Mouse (Mus musculus) CH12.LX (cell line): Measurements from ENCODE around the gene Sarnp. TPM values are rescaled to one million over a fixed set of nuclear protein-coding genes. Genes with fewer than 3 reads are reported as not detected.
A peak's percentile ranks its signal among the peaks of the same experiment; 100 is the strongest.

Experiments
- DNase-seq: peaks from one replicate; pipeline ENCODE4 v3.0.0-alpha.2; 2013; ENCODE audit errors: extremely low read depth
- H3K27ac ChIP-seq: 2 replicates; pipeline ENCODE4 v1.5.1; 2012; ENCODE audit warnings: low read depth, mild to moderate bottlenecking, control low read depth, moderate library complexity; ENCODE audit not compliant: insufficient read depth
- H3K27me3 ChIP-seq: replicated peaks from 2 replicates; pipeline ENCODE3; 2012; ENCODE audit warnings: inconsistent platforms
- H3K36me3 ChIP-seq, 2 experiments: replicated peaks in 1 of 2; 2 replicates each; pipeline versions ENCODE3 to v1.6.1; 2012; ENCODE audit warnings: inconsistent platforms in 1 of 2, low read length in 1 of 2, mild to moderate bottlenecking in 1 of 2, mixed read lengths in 1 of 2, moderate library complexity in 1 of 2; ENCODE audit not compliant: control insufficient read depth in 1 of 2, insufficient read depth in 1 of 2
- H3K4me1 ChIP-seq, 2 experiments: 2 replicates each; pipeline ENCODE4 v1.6.1; 2012; ENCODE audit warnings: inconsistent platforms in 1 of 2, moderate library complexity in 1 of 2; ENCODE audit not compliant: insufficient read depth in 2 of 2, control insufficient read depth in 1 of 2
- H3K4me2 ChIP-seq: 2 replicates; pipeline ENCODE4 v1.6.1; 2012; ENCODE audit warnings: low read depth, mild to moderate bottlenecking, control low read depth; ENCODE audit not compliant: poor library complexity, insufficient read depth, severe bottlenecking
- H3K4me3 ChIP-seq, 3 experiments: fragments of 150-350 bp in 1 of 3; sonication (generic) in 1 of 3; replicated peaks in 1 of 3; 2 replicates each; pipeline versions ENCODE3 to v1.5.1; 2011 to 2012; ENCODE audit warnings: low read depth in 2 of 3, low read length in 2 of 3, mild to moderate bottlenecking in 2 of 3, moderate library complexity in 2 of 3, control low read depth in 1 of 3, improper control_type of control experiment in 1 of 3, inconsistent platforms in 1 of 3, mixed read lengths in 1 of 3; ENCODE audit not compliant: poor library complexity in 1 of 3
- H3K79me2 ChIP-seq: replicated peaks from 2 replicates; pipeline ENCODE4 v1.6.1; 2012; ENCODE audit warnings: mild to moderate bottlenecking, moderate library complexity; ENCODE audit not compliant: control insufficient read depth, poor library complexity, insufficient read depth, severe bottlenecking; ENCODE audit errors: extremely low read depth
- H3K9ac ChIP-seq: 2 replicates; pipeline ENCODE4 v1.6.1; 2012; ENCODE audit warnings: low read depth, mild to moderate bottlenecking, control low read depth, moderate library complexity; ENCODE audit not compliant: insufficient read depth
- H3K9me3 ChIP-seq: replicated peaks from 2 replicates; pipeline ENCODE3; 2012; ENCODE audit warnings: low read length, inconsistent platforms, mixed read lengths
- CHD2 ChIP-seq: IDR thresholded peaks from 2 replicates; pipeline ENCODE4 v1.6.1; 2011; ENCODE audit warnings: low read length, improper control_type of control experiment
- CTCF ChIP-seq, 2 experiments: IDR thresholded peaks in 1 of 2; conservative IDR thresholded peaks in 1 of 2; 2 replicates each; pipeline ENCODE4 v1.5.1; 2011 to 2012; ENCODE audit warnings: low read depth in 2 of 2, low read length in 2 of 2, improper control_type of control experiment in 1 of 2, inconsistent platforms in 1 of 2, mild to moderate bottlenecking in 1 of 2, moderate library complexity in 1 of 2
- ELF1 ChIP-seq: IDR thresholded peaks from 2 replicates; pipeline ENCODE4 v1.6.1; 2014; ENCODE audit warnings: low read depth, mild to moderate bottlenecking, inconsistent platforms, low read length, improper control_type of control experiment
- IRF4 ChIP-seq: IDR thresholded peaks from 2 replicates; pipeline ENCODE4 v1.6.1; 2014; ENCODE audit warnings: low read depth, mild to moderate bottlenecking, inconsistent platforms, low read length, improper control_type of control experiment
- JUN ChIP-seq: IDR thresholded peaks from 2 replicates; pipeline ENCODE4 v1.6.1; 2011; ENCODE audit warnings: low read depth, mild to moderate bottlenecking, low read length, improper control_type of control experiment, moderate library complexity; ENCODE audit not compliant: insufficient read depth
- MAFK ChIP-seq: IDR thresholded peaks from 2 replicates; pipeline ENCODE4 v1.6.1; 2011; ENCODE audit warnings: low read length, improper control_type of control experiment; ENCODE audit not compliant: insufficient replicate concordance
- MEF2A ChIP-seq: IDR thresholded peaks from 2 replicates; pipeline ENCODE4 v1.6.1; 2014; ENCODE audit warnings: low read depth, mild to moderate bottlenecking, inconsistent platforms, low read length, improper control_type of control experiment, borderline replicate concordance
- MXI1 ChIP-seq: IDR thresholded peaks from 2 replicates; pipeline ENCODE4 v1.6.1; 2011; ENCODE audit warnings: mild to moderate bottlenecking, low read depth, low read length, improper control_type of control experiment
- MYC ChIP-seq: IDR thresholded peaks from 2 replicates; pipeline ENCODE4 v1.6.1; 2011; ENCODE audit warnings: low read depth, mild to moderate bottlenecking, improper control_type of control experiment, low read length
- NRF1 ChIP-seq: IDR thresholded peaks from 2 replicates; pipeline ENCODE4 v1.6.1; 2014; ENCODE audit warnings: low read depth, mild to moderate bottlenecking, inconsistent platforms, low read length, improper control_type of control experiment, moderate library complexity
- POLR2A ChIP-seq: IDR thresholded peaks from 2 replicates; pipeline ENCODE4 v1.6.1; 2011; ENCODE audit warnings: low read depth, mild to moderate bottlenecking, improper control_type of control experiment, low read length
- POLR2AphosphoS2 ChIP-seq: IDR thresholded peaks from 2 replicates; pipeline ENCODE4 v1.6.1; 2011; ENCODE audit warnings: low read depth, low read length, improper control_type of control experiment
- SIN3A ChIP-seq: IDR thresholded peaks from 2 replicates; pipeline ENCODE4 v1.6.1; 2012; ENCODE audit warnings: low read length, improper control_type of control experiment, inconsistent platforms
- USF1 ChIP-seq: IDR thresholded peaks from 2 replicates; pipeline ENCODE4 v1.6.1; 2014; ENCODE audit warnings: low read depth, mild to moderate bottlenecking, inconsistent platforms, low read length, improper control_type of control experiment
- dilution Hi-C: fragments of 300-500 bp; cut with MboI; formaldehyde crosslinking; loops from 2 replicates; pipeline ENCODE4 v1.14.3; 2020; ENCODE audit warnings: low sequenced_read_pairs; ENCODE audit not compliant: extremely low pct_unique_long_range_greater_than_20kb, extremely low pct_ligation_motif_present
- in situ Hi-C: fragments of 300-500 bp; cut with MboI; formaldehyde crosslinking; loops from 3 replicates; pipeline ENCODE4 v1.14.3; 2019; ENCODE audit warnings: low sequenced_read_pairs, low pct_ligation_motif_present, low pct_unique_long_range_greater_than_20kb, mixed read lengths
- polyA plus RNA-seq: library from polyadenylated mRNA; unstranded; fragments of >175 nt; gene quantifications from 2 replicates; pipeline ENCODE4 v1.2.1, GENCODE M21; 2012; ENCODE audit warnings: low read depth; ENCODE audit not compliant: insufficient read length
- total RNA-seq, 2 experiments: library from RNA; depleted of rRNA; stranded (reverse); fragments of 300-350 nt in 1 of 2; fragments of >200 nt in 1 of 2; gene quantifications; 2 replicates each; pipeline ENCODE4 v1.2.3; 2012 to 2014

Gene Sarnp
- total and polyA plus RNA-seq, 3 experiments, result 75.4 to 283 (median 170) TPM

DNA sequence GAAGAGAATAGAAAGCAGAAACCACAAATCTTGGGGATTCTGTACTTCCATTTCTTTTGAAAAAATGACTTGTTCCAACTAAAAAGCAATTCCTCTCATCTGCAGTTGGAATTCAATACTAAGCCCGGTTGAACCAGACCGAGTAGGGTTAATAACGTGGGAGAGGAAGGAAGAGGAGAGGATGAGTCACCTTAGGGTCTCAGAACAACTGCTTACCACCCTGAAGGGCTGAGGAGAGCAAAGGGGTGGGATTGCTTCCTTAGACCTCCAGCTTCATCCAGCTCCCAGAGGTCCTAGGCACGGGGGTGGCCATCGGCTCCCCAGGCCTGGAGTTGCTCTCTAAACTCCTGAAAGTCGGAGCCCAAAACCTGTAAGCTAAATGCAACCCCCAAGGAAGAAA, 13.8 kb upstream of the Sarnp start:
- no peak overlapping the region for H3K27ac ChIP-seq
- H3K4me1 ChIP-seq, result peaks cover 8 to 18% of the 10 kb centered on the region in 2 experiments
- DNase-seq, result no peak
- no peak overlapping the region for H3K4me3 ChIP-seq
- no peak for TF ChIP-seq MAFK
- no peak for TF ChIP-seq USF1
- no peak for TF ChIP-seq CHD2
- TF ChIP-seq POLR2A, result no peak
- no peak for TF ChIP-seq SIN3A
- no peak for TF ChIP-seq CTCF (conservative IDR thresholded peaks at IDR 0.05 in 1 of 2, IDR thresholded peaks at IDR 0.05 in 1 of 2; ENCODE audit: low read depth in 2 of 2, low read length in 2 of 2)
- no peak for TF ChIP-seq MYC
- TF ChIP-seq MEF2A, result no peak
- no peak for TF ChIP-seq MXI1
- TF ChIP-seq POLR2AphosphoS2, result no peak
- no peak for TF ChIP-seq ELF1
- H3K9ac ChIP-seq, result no peak overlapping the region
- dilution Hi-C loops, result no loop called here
- no peaks in the 10 kb centered on the region for H3K9me3 ChIP-seq
- H3K27me3 ChIP-seq, result no peaks in the 10 kb centered on the region
- no peak overlapping the region for H3K4me2 ChIP-seq
- in situ Hi-C loops, result no loop called here
- H3K79me2 ChIP-seq, result peaks cover 25% of the 10 kb centered on the region
- H3K36me3 ChIP-seq, result peaks cover 2 to 29% of the 10 kb centered on the region in 2 experiments

DNA sequence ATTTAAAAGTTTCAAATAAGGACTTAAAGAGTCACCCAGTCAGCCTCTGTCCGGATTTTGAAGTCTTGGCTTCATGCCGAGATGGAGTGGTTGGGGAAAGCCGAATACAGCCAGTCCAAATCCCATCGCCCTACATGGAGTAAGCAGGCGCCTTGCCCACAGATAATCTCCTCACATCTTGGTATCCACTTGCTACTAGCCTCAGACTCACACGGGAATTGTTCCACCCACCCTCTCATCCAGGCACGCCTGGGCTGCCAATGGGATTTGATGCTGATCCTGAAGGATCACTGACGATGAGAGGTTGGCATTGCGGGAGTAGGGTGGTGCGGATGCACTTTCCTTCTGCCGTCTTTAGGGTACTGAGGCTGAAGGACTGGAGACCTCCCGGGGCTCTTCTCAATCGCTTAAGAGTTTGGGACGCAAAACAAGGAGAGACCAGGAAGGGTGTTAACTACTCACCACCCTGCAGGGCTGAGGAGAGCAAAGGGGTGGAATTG, 13.3 kb upstream of the Sarnp start, which contains the start of gene Dnajc14:
Dnajc14 (plus strand) TSS at position 292 of the 500 bp plus-strand sequence.
- Histone ChIP-seq H3K36me3 (peaks cover 6 to 31% of the 10 kb centered on the region in 2 experiments), H3K27ac (peak within 1 kb of the TSS; percentile 87), H3K4me2 (peak within 1 kb of the TSS; percentile 63), H3K4me1 (peaks cover 13 to 22% of the 10 kb centered on the region in 2 experiments), H3K79me2 (peaks cover 29% of the 10 kb centered on the region), H3K9me3 (no peaks in the 10 kb centered on the region), H3K27me3 (no peaks in the 10 kb centered on the region), H3K4me3 (peak within 1 kb of the TSS; percentile 72 to 94 (median 86)), H3K9ac (peak within 1 kb of the TSS; percentile 55)
- dilution Hi-C loops, result no loop called here
- no peak for DNase-seq
- TF ChIP-seq ELF1, result no peak
- TF ChIP-seq JUN, result no peak
- TF ChIP-seq NRF1, result no peak
- no peak for TF ChIP-seq IRF4
- in situ Hi-C loops, result no loop called here
